ENCODE assay signal across 8 mouse cellular contexts in genomic region chr2:11099834-11100622, GRCm38 (mm10).
DNase-seq lines count a peak whose midpoint lies in the region; ATAC-seq and TF ChIP-seq lines count a peak whose summit lies in the region.
"Not testable (repeated sequence)": the region's sequence is repeated elsewhere in the genome, so short reads cannot be mapped to it uniquely, and the experiment has no call there.

No protein-coding gene starts in this region.

- H3K4me1 ChIP-seq in limb, embryonic 14.5 days (ENCODE audit: control insufficient read depth, insufficient read depth, low read length); neural tube, embryonic 14.5 days (ENCODE audit: control insufficient read depth, insufficient read depth, low read length): not testable (repeated sequence)

- peak; percentile 23 for DNase-seq in Muller cell, postnatal 12 days (ENCODE audit: inconsistent ontology term)
- DNase-seq in embryo, embryonic 9.5 days (ENCODE audit: extremely low spot score): peak; percentile 28
- peak; percentile 77 for DNase-seq in induced T-regulatory cell, adult 2 months (ENCODE audit: low read depth)
- DNase-seq in limb, embryonic 14.5 days (ENCODE audit: low spot score): not testable (repeated sequence)
- DNase-seq in thymus, postnatal 0 days (ENCODE audit: low spot score): peak; percentile 27

- not testable (repeated sequence) for H3K9ac ChIP-seq in limb, embryonic 14.5 days (ENCODE audit: low read depth, low read length, severe bottlenecking); neural tube, embryonic 14.5 days (replicated peaks; ENCODE audit: low read depth, low read length)

- ATAC-seq in granulocyte monocyte progenitor cell, adult 5-6 weeks (replicated peaks; ENCODE audit: poor library complexity, severe bottlenecking): peak; percentile 53
- ATAC-seq in limb, embryonic 14.5 days (ENCODE audit: low FRiP score, low read depth): peak; percentile 63; the same call in 1 of the 2 replicates
- ATAC-seq in megakaryocyte, adult 5-6 weeks (ENCODE audit: poor library complexity, severe bottlenecking): peak; percentile 45; the same call in 1 of the 2 replicates
- ATAC-seq in neural tube, embryonic 14.5 days (ENCODE audit: low read depth): peak; percentile 89

- H3K36me3 ChIP-seq in limb, embryonic 14.5 days (ENCODE audit: control insufficient read depth, insufficient read depth, low read length); neural tube, embryonic 14.5 days (ENCODE audit: control insufficient read depth, insufficient read depth, low read length): not testable (repeated sequence)

- H3K27me3 ChIP-seq in limb, embryonic 14.5 days (ENCODE audit: control insufficient read depth, insufficient read depth, low read length); neural tube, embryonic 14.5 days (ENCODE audit: control insufficient read depth, insufficient read depth, low read length): not testable (repeated sequence)

- H3K27ac ChIP-seq in limb, embryonic 14.5 days (replicated peaks; ENCODE audit: low read depth, low read length); neural tube, embryonic 14.5 days (ENCODE audit: low read depth, low read length): not testable (repeated sequence)

- TF ChIP-seq POLR2A in limb, embryonic 14.5 days (IDR thresholded peaks at IDR 0.05; ENCODE audit: borderline replicate concordance, extremely low read depth, insufficient read depth, insufficient read length): not testable (repeated sequence)

- H3K4me2 ChIP-seq in limb, embryonic 14.5 days (replicated peaks; ENCODE audit: low read depth, low read length, severe bottlenecking): peak overlapping the region; percentile 43
- H3K4me2 ChIP-seq in neural tube, embryonic 14.5 days (ENCODE audit: low read depth, low read length): peak overlapping the region; percentile 41

- WGBS in limb, embryonic 14.5 days: 38% methylated on average over 30 of the region's 34 CpGs
- WGBS in neural tube, embryonic 14.5 days: 46% methylated on average over 34 of the region's 34 CpGs

- H3K4me3 ChIP-seq in limb, embryonic 14.5 days (replicated peaks; ENCODE audit: low read length): peak overlapping the region; percentile 27
- H3K4me3 ChIP-seq in neural tube, embryonic 14.5 days (ENCODE audit: low read depth, low read length): peak overlapping the region; percentile 24

- H3K9me3 ChIP-seq in limb, embryonic 14.5 days (ENCODE audit: control insufficient read depth, low read length); neural tube, embryonic 14.5 days (ENCODE audit: control insufficient read depth, low read length): not testable (repeated sequence)
